Mouse (Mus musculus) MEL (cell line): ENCODE data around the gene Slc39a11. TPM values are rescaled to one million over a fixed set of nuclear protein-coding genes. Genes with fewer than 3 reads are reported as not detected.

Source experiments
- DNase-seq: peaks from one replicate; pipeline ENCODE4 v3.0.0; 2011; ENCODE audit warnings: low read depth, low spot score
- H3K27ac ChIP-seq: 2 replicates; pipeline ENCODE4 v1.5.1; 2012; ENCODE audit warnings: low read depth, mild to moderate bottlenecking, control low read depth, low read length, moderate library complexity; ENCODE audit not compliant: control insufficient read depth
- H3K27me3 ChIP-seq, 2 experiments: fragments of 150-350 bp in 1 of 2; sonication (generic) in 1 of 2; 2 replicates each; pipeline ENCODE4 v1.6.1; 2012; ENCODE audit warnings: low read length in 2 of 2, mild to moderate bottlenecking in 2 of 2, improper control_type of control experiment in 1 of 2, moderate library complexity in 1 of 2; ENCODE audit not compliant: insufficient read depth in 2 of 2, control insufficient read depth in 1 of 2
- H3K36me3 ChIP-seq, 2 experiments: 2 replicates each; pipeline ENCODE4 v1.6.1; 2012 to 2014; ENCODE audit warnings: low read length in 2 of 2, improper control_type of control experiment in 1 of 2, inconsistent platforms in 1 of 2, mild to moderate bottlenecking in 1 of 2; ENCODE audit not compliant: insufficient read depth in 2 of 2, control insufficient read depth in 1 of 2
- H3K4me1 ChIP-seq, 2 experiments: fragments of 150-350 bp in 1 of 2; sonication (generic) in 1 of 2; 2 replicates each; pipeline ENCODE4 v1.6.1; 2012; ENCODE audit warnings: low read length in 2 of 2, improper control_type of control experiment in 1 of 2, mild to moderate bottlenecking in 1 of 2; ENCODE audit not compliant: insufficient read depth in 2 of 2, control insufficient read depth in 1 of 2
- H3K4me3 ChIP-seq, 2 experiments: fragments of 150-350 bp in 1 of 2; sonication (generic) in 1 of 2; 2 replicates each; pipeline ENCODE4 v1.5.1; 2012; ENCODE audit warnings: low read depth in 2 of 2, low read length in 2 of 2, mild to moderate bottlenecking in 2 of 2, moderate library complexity in 2 of 2, control low read depth in 1 of 2, improper control_type of control experiment in 1 of 2; ENCODE audit not compliant: control insufficient read depth in 1 of 2, insufficient read depth in 1 of 2
- H3K79me2 ChIP-seq: 2 replicates; pipeline ENCODE4 v1.6.1; 2012; ENCODE audit warnings: mild to moderate bottlenecking, low read length, moderate library complexity; ENCODE audit not compliant: control insufficient read depth, poor library complexity, insufficient read depth
- H3K9ac ChIP-seq: 2 replicates; pipeline ENCODE4 v1.6.1; 2012; ENCODE audit warnings: low read depth, mild to moderate bottlenecking, control low read depth, low read length, moderate library complexity; ENCODE audit not compliant: control insufficient read depth, poor library complexity, severe bottlenecking
- H3K9me3 ChIP-seq: fragments of 150-350 bp; sonication (generic); replicated peaks from 2 replicates; pipeline ENCODE4 v1.6.1; 2012; ENCODE audit warnings: mild to moderate bottlenecking, low read length, improper control_type of control experiment, moderate library complexity; ENCODE audit not compliant: insufficient read depth
- BHLHE40 ChIP-seq: IDR thresholded peaks from 2 replicates; pipeline ENCODE4 v1.6.1; 2012; ENCODE audit warnings: low read depth, mild to moderate bottlenecking, inconsistent platforms, low read length, improper control_type of control experiment, borderline replicate concordance
- E2F4 ChIP-seq: IDR thresholded peaks from 2 replicates; pipeline ENCODE4 v1.6.1; 2011; ENCODE audit warnings: low read depth, low read length, improper control_type of control experiment, borderline replicate concordance
- EP300 ChIP-seq, 2 experiments: IDR thresholded peaks; 2 replicates each; pipeline ENCODE4 v1.6.1; 2011; ENCODE audit warnings: improper control_type of control experiment in 2 of 2, low read length in 2 of 2, low read depth in 1 of 2, mild to moderate bottlenecking in 1 of 2
- ETS1 ChIP-seq: IDR thresholded peaks from 2 replicates; pipeline ENCODE4 v1.6.1; 2012; ENCODE audit warnings: low read depth, mild to moderate bottlenecking, inconsistent platforms, low read length, improper control_type of control experiment, moderate library complexity
- GABPA ChIP-seq: IDR thresholded peaks from 2 replicates; pipeline ENCODE4 v1.6.1; 2012; ENCODE audit warnings: low read depth, mild to moderate bottlenecking, inconsistent platforms, low read length, improper control_type of control experiment, moderate library complexity
- GATA1 ChIP-seq: IDR thresholded peaks from 2 replicates; pipeline ENCODE4 v1.6.1; 2011; ENCODE audit warnings: low read depth, low read length, improper control_type of control experiment
- HCFC1 ChIP-seq: IDR thresholded peaks from 2 replicates; pipeline ENCODE4 v1.6.1; 2012; ENCODE audit warnings: low read depth, mild to moderate bottlenecking, inconsistent platforms, low read length, improper control_type of control experiment, moderate library complexity
- JUND ChIP-seq: IDR thresholded peaks from 2 replicates; pipeline ENCODE4 v1.6.1; 2011; ENCODE audit warnings: low read depth, mild to moderate bottlenecking, improper control_type of control experiment, low read length
- KAT2A ChIP-seq: conservative IDR thresholded peaks from 2 replicates; pipeline ENCODE4 v1.6.1; 2012; ENCODE audit warnings: low read depth, low read length, improper control_type of control experiment, inconsistent platforms
- MAFK ChIP-seq: IDR thresholded peaks from 2 replicates; pipeline ENCODE4 v1.6.1; 2011; ENCODE audit warnings: low read depth, mild to moderate bottlenecking, low read length, improper control_type of control experiment, borderline replicate concordance
- MAZ ChIP-seq: IDR thresholded peaks from 2 replicates; pipeline ENCODE4 v1.6.1; 2012; ENCODE audit warnings: low read depth, mild to moderate bottlenecking, inconsistent platforms, low read length, improper control_type of control experiment
- MEF2A ChIP-seq: IDR thresholded peaks from 2 replicates; pipeline ENCODE4 v1.6.1; 2014; ENCODE audit warnings: low read depth, mild to moderate bottlenecking, inconsistent platforms, low read length, improper control_type of control experiment; ENCODE audit not compliant: poor library complexity, insufficient replicate concordance, severe bottlenecking; ENCODE audit errors: extremely low read depth
- MYC ChIP-seq: IDR thresholded peaks from 2 replicates; pipeline ENCODE4 v1.6.1; 2011; ENCODE audit warnings: low read depth, mild to moderate bottlenecking, low read length, improper control_type of control experiment, moderate library complexity
- POLR2A ChIP-seq, 2 experiments: IDR thresholded peaks; 2 replicates each; pipeline ENCODE4 v1.6.1; 2011 to 2012; ENCODE audit warnings: low read length in 2 of 2, mild to moderate bottlenecking in 2 of 2, control low read depth in 1 of 2, improper control_type of control experiment in 1 of 2, low read depth in 1 of 2, moderate library complexity in 1 of 2; ENCODE audit not compliant: control insufficient read depth in 1 of 2, insufficient read depth in 1 of 2, poor library complexity in 1 of 2
- RAD21 ChIP-seq: IDR thresholded peaks from 2 replicates; pipeline ENCODE4 v1.6.1; 2011; ENCODE audit warnings: mild to moderate bottlenecking, low read depth, low read length, improper control_type of control experiment
- RCOR1 ChIP-seq: IDR thresholded peaks from 2 replicates; pipeline ENCODE4 v1.6.1; 2012; ENCODE audit warnings: low read depth, mild to moderate bottlenecking, inconsistent platforms, low read length, improper control_type of control experiment
- SIN3A ChIP-seq: IDR thresholded peaks from 2 replicates; pipeline ENCODE4 v1.6.1; 2012; ENCODE audit warnings: low read length, improper control_type of control experiment, inconsistent platforms
- TAL1 ChIP-seq: IDR thresholded peaks from 2 replicates; pipeline ENCODE4 v1.6.1; 2012; ENCODE audit warnings: mild to moderate bottlenecking, inconsistent platforms, low read length, moderate library complexity, mixed read lengths
- TBP ChIP-seq: IDR thresholded peaks from 2 replicates; pipeline ENCODE4 v1.8.0; 2011; ENCODE audit warnings: low read depth, low read length, improper control_type of control experiment
- TCF12 ChIP-seq: IDR thresholded peaks from 2 replicates; pipeline ENCODE4 v1.6.1; 2014; ENCODE audit warnings: low read depth, mild to moderate bottlenecking, inconsistent platforms, low read length, improper control_type of control experiment, moderate library complexity
- USF2 ChIP-seq, 2 experiments: IDR thresholded peaks; 2 replicates each; pipeline ENCODE4 v1.6.1; 2011 to 2012; ENCODE audit warnings: improper control_type of control experiment in 2 of 2, low read length in 2 of 2, borderline replicate concordance in 1 of 2, inconsistent platforms in 1 of 2, low read depth in 1 of 2, mild to moderate bottlenecking in 1 of 2; ENCODE audit not compliant: insufficient read depth in 1 of 2
- ZC3H11A ChIP-seq: IDR thresholded peaks from 2 replicates; pipeline ENCODE4 v1.6.1; 2012; ENCODE audit warnings: low read depth, mild to moderate bottlenecking, inconsistent platforms, low read length, improper control_type of control experiment
- ZNF384 ChIP-seq: IDR thresholded peaks from 2 replicates; pipeline ENCODE4 v1.6.1; 2012; ENCODE audit warnings: low read depth, mild to moderate bottlenecking, inconsistent platforms, low read length, improper control_type of control experiment
- polyA plus RNA-seq, 2 experiments: library from polyadenylated mRNA; stranded (reverse) in 1 of 2; unstranded in 1 of 2; fragments of >175 nt in 1 of 2; fragments of >200 nt in 1 of 2; gene quantifications; 2 replicates each; pipeline versions ENCODE4 v1.2.1 to v1.2.4; 2012; ENCODE audit warnings: low replicate concordance in 2 of 2, low read depth in 1 of 2; ENCODE audit not compliant: insufficient read length in 2 of 2, insufficient read depth in 1 of 2, missing spikeins in 1 of 2
- total RNA-seq: library from RNA; depleted of rRNA; stranded (reverse); fragments of 300-350 nt; gene quantifications from 2 replicates; pipeline ENCODE4 v1.2.3, GENCODE M21; 2012

Slc39a11 gene
- total and polyA plus RNA-seq, 3 experiments: 34.2 to 45.6 TPM; not detected in 1

DNA sequence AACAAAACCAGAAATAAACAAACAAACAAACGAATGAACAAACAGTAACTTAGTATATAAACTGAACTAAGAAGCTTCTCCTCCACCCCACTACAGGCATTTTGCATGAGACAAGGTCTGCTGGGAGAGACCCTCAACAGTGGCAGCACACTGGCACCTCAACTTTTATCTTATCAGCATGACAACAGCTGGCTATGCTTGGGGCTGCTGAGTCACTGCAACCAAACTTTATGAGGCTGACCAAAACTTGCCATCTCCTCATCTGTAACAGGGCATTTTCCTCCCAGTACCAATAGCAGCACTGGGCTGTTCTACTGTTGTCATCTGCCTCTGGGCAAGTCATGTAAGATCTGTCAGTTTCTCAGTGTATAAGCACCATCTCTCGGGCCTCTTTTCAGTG lies 31.1 kb upstream of the Slc39a11 start:
- Histone ChIP-seq H3K4me3 (0 out of 4 replicates have a peak overlapping the region, but pooled peaks of 1 of the 2 experiments have one; percentile 6), H3K36me3 (peaks cover 11 to 34% of the 10 kb centered on the region in 2 experiments), H3K4me1 (peaks cover 21 to 23% of the 10 kb centered on the region in 2 experiments), H3K79me2 (peaks cover 82% of the 10 kb centered on the region), H3K9ac (no peak overlapping the region), H3K27ac (peak overlapping the region; percentile 38), H3K27me3 (no peaks in the 10 kb centered on the region), H3K9me3 (no peaks in the 10 kb centered on the region)
- peak; percentile 79 for DNase-seq
- TF ChIP-seq MAFK (peak; percentile 66; the same call in 1 of the 2 replicates), GABPA (peak; percentile 77; the same call in 1 of the 2 replicates), JUND (0 out of 2 replicates have a peak, but pooled peaks have one; percentile 20), TAL1 (peak; percentile 95), BHLHE40 (0 out of 2 replicates have a peak, but pooled peaks have one; percentile 23), GATA1 (peak; percentile 95), HCFC1 (peak; percentile 32; the same call in 1 of the 2 replicates), MYC (no peak), EP300 (IDR thresholded peaks at IDR 0.05; ENCODE audit: low read depth in 1 of 2, low read length in 2 of 2) (peak; percentile 80 to 82), TCF12 (peak; percentile 84), RCOR1 (peak; percentile 19; the same call in 1 of the 2 replicates), SIN3A (peak; percentile 78), POLR2A (IDR thresholded peaks at IDR 0.05; ENCODE audit: control insufficient read depth in 1 of 2, insufficient read depth in 1 of 2, low read depth in 1 of 2, low read length in 2 of 2, poor library complexity in 1 of 2) (no peak), TBP (0 out of 2 replicates have a peak, but pooled peaks have one; percentile 15), ETS1 (peak; percentile 97), ZC3H11A (no peak)

DNA sequence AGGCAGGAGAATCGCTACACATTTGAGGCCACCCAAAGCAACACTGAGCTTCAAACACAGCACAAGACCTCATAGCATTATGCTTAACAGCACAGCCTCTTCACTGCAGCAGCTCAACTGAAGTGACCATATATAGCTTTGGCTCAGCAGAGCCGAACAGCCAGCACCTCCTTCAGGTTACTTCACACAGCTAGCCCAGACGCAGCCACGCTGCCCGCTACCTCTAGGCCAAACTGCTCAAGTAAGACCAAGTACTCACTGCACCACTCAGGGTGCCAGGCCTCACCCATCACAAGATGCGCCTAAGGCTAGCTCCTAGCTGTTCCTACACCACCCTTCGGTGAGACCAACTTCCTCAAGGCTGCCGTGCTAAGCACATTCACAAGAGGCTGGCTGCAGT lies 28.5 kb upstream of the Slc39a11 start:
- peaks cover 14 to 19% of the 10 kb centered on the region in 2 experiments for H3K4me1 ChIP-seq

More for the DNA sequence above, 28.5 kb upstream of the Slc39a11 start:
- no peaks in the 10 kb centered on the region for H3K9me3 ChIP-seq
- DNase-seq: no peak
- H3K9ac ChIP-seq: no peak overlapping the region
- no peak overlapping the region for H3K4me3 ChIP-seq
- H3K27me3 ChIP-seq: no peaks in the 10 kb centered on the region
- TF ChIP-seq RAD21: no peak
- no peak for TF ChIP-seq MEF2A
- no peak for TF ChIP-seq RCOR1
- TF ChIP-seq ZC3H11A: no peak
- TF ChIP-seq KAT2A: no peak
- no peak for TF ChIP-seq ZNF384
- no peak for TF ChIP-seq EP300 (IDR thresholded peaks at IDR 0.05; ENCODE audit: low read depth in 1 of 2, low read length in 2 of 2)
- no peak for TF ChIP-seq MAZ
- TF ChIP-seq TBP: no peak
- TF ChIP-seq BHLHE40: no peak
- TF ChIP-seq ETS1: no peak
- TF ChIP-seq MYC: no peak
- no peak for TF ChIP-seq JUND
- TF ChIP-seq MAFK: no peak
- TF ChIP-seq E2F4: no peak
- TF ChIP-seq USF2 (IDR thresholded peaks at IDR 0.05; ENCODE audit: borderline replicate concordance in 1 of 2, insufficient read depth in 1 of 2, low read depth in 1 of 2, low read length in 2 of 2): no peak
- peaks cover 28 to 32% of the 10 kb centered on the region in 2 experiments for H3K36me3 ChIP-seq
- H3K27ac ChIP-seq: no peak overlapping the region
- peaks cover 63% of the 10 kb centered on the region for H3K79me2 ChIP-seq
